Mouse (Mus musculus): ENCODE data around the gene Vwa3b.

DNA sequence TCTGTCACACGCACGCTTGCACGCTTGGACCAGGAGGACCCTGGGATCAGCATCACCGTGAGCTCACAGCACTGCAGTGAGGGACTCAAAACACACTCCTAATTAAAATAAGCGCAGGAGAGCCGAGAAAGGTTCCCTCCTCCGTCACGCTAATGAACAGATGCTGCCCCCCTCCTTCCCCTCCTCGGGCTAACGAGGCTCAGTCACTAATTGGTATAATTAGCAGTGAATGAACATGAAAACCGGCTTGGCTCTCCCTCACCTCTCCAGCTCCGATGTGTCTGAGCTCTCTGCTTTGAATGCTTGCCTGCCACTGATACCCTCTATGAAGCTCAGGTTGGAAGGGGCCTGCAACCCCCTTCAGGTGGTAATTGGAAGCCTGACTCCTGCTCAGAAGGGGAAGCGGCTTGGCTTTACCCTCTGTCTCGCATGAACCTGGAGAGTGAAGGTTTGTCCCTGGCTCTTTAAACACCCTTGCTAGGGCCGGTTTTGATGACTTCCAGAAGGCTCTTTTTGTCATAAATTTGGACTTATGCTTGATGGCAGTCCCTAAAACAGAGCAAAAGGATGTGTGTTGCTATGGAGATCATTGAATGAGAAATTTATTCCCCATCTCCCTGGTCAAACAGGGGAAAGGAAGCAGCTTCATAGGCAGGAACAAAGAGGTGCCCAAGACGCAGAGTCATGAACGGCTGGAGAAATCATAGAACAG, 71.1 kb downstream of the Vwa3b start:
- TF ChIP-seq ZNF384 (IDR thresholded peaks at IDR 0.05; ENCODE audit: low read depth, low read length) (no peak), ZC3H11A (IDR thresholded peaks at IDR 0.05; ENCODE audit: borderline replicate concordance, low read depth, low read length) (no peak)

All from ES-E14 (cell line).